Mouse (Mus musculus) myocyte (in vitro differentiated cells): ENCODE data around the gene Uba7. TPM values are rescaled to one million over a fixed set of nuclear protein-coding genes. Genes with fewer than 3 reads are reported as not detected.

Experiments
- H3K27me3 ChIP-seq: one replicate; pipeline ENCODE4 v1.6.1; 2011; ENCODE audit not compliant: control insufficient read depth, insufficient read depth, insufficient read length
- H3K36me3 ChIP-seq: one replicate; pipeline ENCODE4 v1.6.1; 2011; ENCODE audit not compliant: control insufficient read depth, insufficient read depth
- H3K4me2 ChIP-seq: one replicate; pipeline ENCODE4 v1.6.1; 2011; ENCODE audit warnings: low read depth, control low read depth
- H3K4me3 ChIP-seq: one replicate; pipeline ENCODE4 v1.5.1; 2011; ENCODE audit warnings: mild to moderate bottlenecking, control low read depth, moderate library complexity
- H3K79me2 ChIP-seq: one replicate; pipeline ENCODE4 v1.6.1; 2011; ENCODE audit not compliant: control insufficient read depth, insufficient read depth
- H3ac ChIP-seq: one replicate; pipeline ENCODE4 v1.6.1; 2011; ENCODE audit not compliant: control insufficient read depth, insufficient read length
- CEBPB ChIP-seq: IDR thresholded peaks from 2 replicates; pipeline ENCODE4 v1.6.1; 2011; ENCODE audit warnings: mild to moderate bottlenecking, moderate library complexity; ENCODE audit not compliant: poor library complexity, insufficient read depth, severe bottlenecking
- E2F4 ChIP-seq: IDR thresholded peaks from one replicate; pipeline ENCODE4 v1.6.1; 2011; ENCODE audit warnings: mild to moderate bottlenecking, control low read depth, moderate library complexity; ENCODE audit not compliant: insufficient read depth
- MAX ChIP-seq: IDR thresholded peaks from one replicate; pipeline ENCODE4 v1.6.1; 2011; ENCODE audit warnings: low read depth, mild to moderate bottlenecking, control low read depth
- MYOD1 ChIP-seq, 3 experiments: IDR thresholded peaks; one replicate each; pipeline ENCODE4 v1.6.1; 2011; ENCODE audit warnings: control low read depth in 2 of 3, low read depth in 2 of 3, mild to moderate bottlenecking in 2 of 3, moderate library complexity in 1 of 3; ENCODE audit not compliant: insufficient read length in 2 of 3, control insufficient read depth in 1 of 3
- MYOG ChIP-seq, 3 experiments: IDR thresholded peaks; one replicate each; pipeline ENCODE4 v1.6.1; 2011; ENCODE audit warnings: control low read depth in 2 of 3, low read depth in 2 of 3, mild to moderate bottlenecking in 2 of 3; ENCODE audit not compliant: insufficient read length in 2 of 3, control insufficient read depth in 1 of 3, insufficient read depth in 1 of 3
- POLR2A ChIP-seq: IDR thresholded peaks from one replicate; pipeline ENCODE4 v1.6.1; 2011; ENCODE audit warnings: low read depth, mild to moderate bottlenecking, control low read depth, moderate library complexity; ENCODE audit not compliant: insufficient read length
- POLR2AphosphoS2 ChIP-seq: IDR thresholded peaks from one replicate; pipeline ENCODE4 v1.6.1; 2011; ENCODE audit warnings: low read depth, control low read depth; ENCODE audit not compliant: insufficient read length
- REST ChIP-seq: IDR thresholded peaks from one replicate; pipeline ENCODE4 v1.6.1; 2011; ENCODE audit warnings: mild to moderate bottlenecking, control low read depth, moderate library complexity; ENCODE audit not compliant: insufficient read depth, insufficient read length
- SRF ChIP-seq: IDR thresholded peaks from one replicate; pipeline ENCODE4 v1.6.1; 2011; ENCODE audit warnings: low read depth; ENCODE audit not compliant: control insufficient read depth, insufficient read length
- TCF12 ChIP-seq: IDR thresholded peaks from one replicate; pipeline ENCODE4 v1.6.1; 2011; ENCODE audit warnings: mild to moderate bottlenecking, control low read depth; ENCODE audit not compliant: poor library complexity, insufficient read depth, severe bottlenecking
- TCF3 ChIP-seq: IDR thresholded peaks from one replicate; pipeline ENCODE4 v1.6.1; 2011; ENCODE audit warnings: low read depth, control low read depth; ENCODE audit not compliant: insufficient read length
- USF1 ChIP-seq: IDR thresholded peaks from one replicate; pipeline ENCODE4 v1.6.1; 2011; ENCODE audit warnings: low read depth, mild to moderate bottlenecking, control low read depth, moderate library complexity
- polyA plus RNA-seq: library from polyadenylated mRNA; unstranded; fragments of >200 nt; fragmentation: generic; extraction: Trizol; gene quantifications from one replicate; pipeline ENCODE4 v1.2.1, GENCODE M21; 2012; ENCODE audit warnings: missing spikeins

Gene Uba7
- polyA plus RNA-seq, 1 experiment: 1.2 TPM

- Histone ChIP-seq H3K4me3 (peak overlapping the region; percentile 70), H3K36me3 (no peaks in the 10 kb centered on the region), H3ac (peak overlapping the region; percentile 18), H3K4me2 (peak overlapping the region; percentile 84), H3K27me3 (no peaks in the 10 kb centered on the region), H3K79me2 (peaks cover 31% of the 10 kb centered on the region)
- TF ChIP-seq POLR2A: peak; percentile 71
- TF ChIP-seq E2F4: peak; percentile 99
- TF ChIP-seq TCF12: no peak
- TF ChIP-seq SRF: no peak
- TF ChIP-seq MYOD1 (IDR thresholded peaks at IDR 0.05; ENCODE audit: control insufficient read depth in 1 of 3, insufficient read length in 2 of 3, low read depth in 2 of 3): no peak
- peak; percentile 61 for TF ChIP-seq POLR2AphosphoS2
Observed at GRCm38 (mm10) chr9:107950460-107951355, 24.6 kb upstream of the Uba7 start.

DNA sequence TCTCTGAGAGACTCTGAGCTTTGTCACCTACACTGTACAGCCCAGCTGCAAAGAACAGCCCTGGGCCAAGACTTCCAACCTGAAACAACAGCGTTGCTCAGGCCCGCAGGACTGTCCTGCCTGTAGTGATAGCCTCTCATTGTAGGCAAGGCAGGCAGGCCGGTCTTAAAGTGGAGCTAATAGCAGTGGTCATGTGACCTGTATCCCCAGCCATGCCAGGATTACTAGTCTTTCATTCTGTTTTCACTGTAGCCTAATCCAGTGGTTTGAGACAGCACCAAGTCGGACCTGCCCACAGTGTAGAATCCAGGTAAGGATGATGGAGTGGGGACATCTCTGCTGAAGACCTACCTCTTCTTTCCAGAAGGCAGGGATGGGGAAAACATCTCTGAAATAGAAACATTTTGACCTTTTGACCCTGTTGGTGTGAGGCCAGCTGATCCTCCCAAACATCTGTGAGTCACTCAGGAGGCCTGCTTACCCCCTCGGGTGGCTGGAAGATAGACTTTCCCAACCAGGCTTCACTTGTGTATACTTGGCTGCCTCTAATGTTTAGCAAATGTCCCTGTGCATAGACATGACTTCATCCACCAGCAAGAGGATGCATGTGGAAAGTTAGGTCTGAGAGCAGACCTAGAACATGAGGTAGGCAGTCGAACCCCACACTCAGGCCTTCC is 19.6 kb upstream of the Uba7 start:
- Histone ChIP-seq H3K36me3 (no peaks in the 10 kb centered on the region), H3K4me2 (no peak overlapping the region), H3K4me3 (no peak overlapping the region), H3K27me3 (no peaks in the 10 kb centered on the region), H3K79me2 (peaks cover 31% of the 10 kb centered on the region), H3ac (no peak overlapping the region)
- TF ChIP-seq USF1 (peak; percentile 54), REST (no peak)

GRCm38 (mm10) chr9:107957141-107957540 is 18.2 kb upstream of the Uba7 start:
- TF ChIP-seq TCF3 (no peak), MYOD1 (IDR thresholded peaks at IDR 0.05; ENCODE audit: control insufficient read depth in 1 of 3, insufficient read length in 2 of 3, low read depth in 2 of 3) (no peak), TCF12 (no peak), SRF (no peak), E2F4 (no peak), CEBPB (no peak)
- H3K4me3 ChIP-seq: no peak overlapping the region
- H3K4me2 ChIP-seq: no peak overlapping the region
- H3K79me2 ChIP-seq: peaks cover 19% of the 10 kb centered on the region
- H3K27me3 ChIP-seq: no peaks in the 10 kb centered on the region
- H3K36me3 ChIP-seq: no peaks in the 10 kb centered on the region
- H3ac ChIP-seq: no peak overlapping the region

GRCm38 (mm10) chr9:107959896-107960295 is 15.4 kb upstream of the Uba7 start:
- H3ac ChIP-seq: no peak overlapping the region
- H3K4me2 ChIP-seq: no peak overlapping the region
- H3K4me3 ChIP-seq: no peak overlapping the region
- H3K36me3 ChIP-seq: no peaks in the 10 kb centered on the region
- TF ChIP-seq MYOG (IDR thresholded peaks at IDR 0.05; ENCODE audit: control insufficient read depth in 1 of 3, insufficient read depth in 1 of 3, insufficient read length in 2 of 3, low read depth in 2 of 3) (no peak), SRF (no peak), TCF3 (no peak), USF1 (no peak), REST (no peak), MYOD1 (IDR thresholded peaks at IDR 0.05; ENCODE audit: control insufficient read depth in 1 of 3, insufficient read length in 2 of 3, low read depth in 2 of 3) (no peak), CEBPB (no peak), TCF12 (no peak), POLR2A (no peak), MAX (no peak)
- H3K27me3 ChIP-seq: no peaks in the 10 kb centered on the region
- no peaks in the 10 kb centered on the region for H3K79me2 ChIP-seq

DNA sequence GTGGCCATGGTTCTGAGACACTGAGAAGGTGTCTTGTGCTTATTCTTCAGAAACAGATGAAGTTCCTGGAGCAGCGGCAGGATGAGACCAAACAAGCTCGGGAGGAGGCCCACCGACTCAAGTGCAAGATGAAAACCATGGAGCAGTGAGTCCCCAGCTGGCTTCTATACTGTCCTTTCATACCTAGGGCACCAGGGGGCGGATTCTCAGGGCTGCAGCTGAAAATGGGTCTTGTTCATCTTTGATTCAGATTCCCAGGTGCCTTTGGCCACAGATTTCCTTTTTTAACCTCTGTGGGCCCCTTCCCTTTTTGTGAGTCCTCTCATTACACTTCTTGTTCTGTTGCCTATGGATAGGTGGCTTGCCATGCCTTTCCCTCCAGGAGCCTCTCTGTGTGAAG is 14.4 kb upstream of the Uba7 start:
- Histone ChIP-seq H3K79me2 (no peaks in the 10 kb centered on the region), H3K4me3 (no peak overlapping the region), H3ac (no peak overlapping the region), H3K4me2 (no peak overlapping the region), H3K36me3 (no peaks in the 10 kb centered on the region), H3K27me3 (no peaks in the 10 kb centered on the region)
- TF ChIP-seq REST (no peak), POLR2A (no peak), CEBPB (no peak), SRF (no peak), E2F4 (no peak), MYOG (IDR thresholded peaks at IDR 0.05; ENCODE audit: control insufficient read depth in 1 of 3, insufficient read depth in 1 of 3, insufficient read length in 2 of 3, low read depth in 2 of 3) (no peak), USF1 (no peak), MAX (no peak), TCF3 (no peak), POLR2AphosphoS2 (no peak)
